In the genomic region with DNA sequence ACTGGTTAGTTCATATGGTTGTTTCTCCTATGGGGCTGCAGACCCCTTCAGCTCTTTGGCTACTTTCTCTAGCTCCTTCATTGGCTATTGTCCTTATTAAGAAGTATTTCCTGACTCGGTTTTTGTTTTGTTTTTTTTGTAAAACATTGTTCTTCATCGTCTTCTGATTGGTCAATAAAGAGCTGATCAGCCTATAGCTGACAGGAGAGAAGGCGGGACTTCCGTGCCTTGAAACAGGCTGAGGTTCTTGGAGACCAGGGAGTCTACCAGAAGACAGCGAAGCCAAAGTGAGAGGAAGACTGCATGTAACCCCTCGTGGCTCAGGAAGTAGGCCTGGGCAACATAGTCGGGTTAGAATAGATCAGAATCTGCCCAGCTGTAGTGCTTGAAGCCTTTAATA, we compare ENCODE assay signal across 13 mouse cellular contexts. TPM values are rescaled to one million over a fixed set of nuclear protein-coding genes. Genes with fewer than 3 reads are reported as not detected.
"Had no signal": no experiment of that assay in that cellular context is flagged by ENCODE, and none has a peak within 500 bp of the region (broad histone marks: within the 10 kb centered on the region; RNA-seq: fewer than 3 reads in every experiment).

No protein-coding gene starts in this region.

- H3K4me2 ChIP-seq: limb, embryonic 12.5 days; liver, embryonic 13.5 days; lung, embryonic 15.5 days; midbrain, embryonic 12.5 days; stomach, embryonic 15.5 days had no signal

- H3K4me1 ChIP-seq: liver, embryonic 13.5 days; lung, embryonic 15.5 days; midbrain, embryonic 12.5 days; stomach, embryonic 15.5 days had no signal

- H3K9ac ChIP-seq: limb, embryonic 12.5 days; liver, embryonic 13.5 days; liver, postnatal 0 days; lung, embryonic 15.5 days; midbrain, embryonic 12.5 days; stomach, embryonic 15.5 days had no signal

- H3K36me3 ChIP-seq: limb, embryonic 12.5 days; liver, embryonic 13.5 days; lung, embryonic 15.5 days; midbrain, embryonic 12.5 days; stomach, embryonic 15.5 days had no signal

- ATAC-seq: liver, postnatal 0 days had no signal

- H3K4me3 ChIP-seq: limb, embryonic 12.5 days; liver, embryonic 13.5 days; lung, embryonic 15.5 days; midbrain, embryonic 12.5 days; stomach, embryonic 15.5 days had no signal

- H3K27me3 ChIP-seq: limb, embryonic 12.5 days; liver, embryonic 13.5 days; lung, embryonic 15.5 days; midbrain, embryonic 12.5 days; stomach, embryonic 15.5 days had no signal

- H3K9me3 ChIP-seq: limb, embryonic 12.5 days; liver, embryonic 13.5 days; lung, embryonic 15.5 days; midbrain, embryonic 12.5 days; stomach, embryonic 15.5 days had no signal

- H3K27ac ChIP-seq: limb, embryonic 12.5 days; liver, embryonic 13.5 days; lung, embryonic 15.5 days; macrophage; midbrain, embryonic 12.5 days; stomach, embryonic 15.5 days had no signal

- DNase-seq: kidney, postnatal 25 days; layer of hippocampus, postnatal 36 days; liver; liver, embryonic 13.5 days; liver, postnatal 0 days; lung, postnatal 14 days; right cerebral cortex, postnatal 14 days had no signal

RNA-seq across cellular contexts. Expression of a gene that starts 44.3 kb away (rescaled TPM):
- total RNA-seq: megakaryocyte-erythroid progenitor cell, adult 5-6 weeks had no signal
- polyA plus RNA-seq: macrophage had no signal

RNA-seq across cellular contexts. Expression of a gene that starts 57.8 kb away (rescaled TPM):
- polyA plus RNA-seq: macrophage had no signal
